Mouse (Mus musculus) hematopoietic stem cell, adult 5-6 weeks (primary cell): ENCODE results near the gene Jam3. TPM values are rescaled to one million over a fixed set of nuclear protein-coding genes. Genes with fewer than 3 reads are reported as not detected.
"Not testable (repeated sequence)": the region's sequence is repeated elsewhere in the genome, so short reads cannot be mapped to it uniquely, and the experiment has no call there.

Experiments
- ATAC-seq, 2 experiments: fragments of 125-278 bp in 1 of 2; replicated peaks in 1 of 2; 2 replicates each; pipeline ENCODE4 v1.8.0; 2016 to 2017; ENCODE audit warnings: inconsistent platforms in 2 of 2, mild to moderate bottlenecking in 2 of 2, moderate number of reproducible peaks in 2 of 2, low read depth in 1 of 2, moderate TSS enrichment in 1 of 2; ENCODE audit not compliant: low FRiP score in 2 of 2, poor library complexity in 2 of 2, severe bottlenecking in 2 of 2, insufficient read depth in 1 of 2, low TSS enrichment in 1 of 2
- total RNA-seq: library from RNA; stranded (forward); fragments of 172-1452, 232-1000 nt; gene quantifications from 2 replicates; pipeline ENCODE4 v1.2.3, GENCODE M21; 2017

Jam3 gene
- total RNA-seq, 1 experiment from 2014 or later, result 4.1 TPM

DNA sequence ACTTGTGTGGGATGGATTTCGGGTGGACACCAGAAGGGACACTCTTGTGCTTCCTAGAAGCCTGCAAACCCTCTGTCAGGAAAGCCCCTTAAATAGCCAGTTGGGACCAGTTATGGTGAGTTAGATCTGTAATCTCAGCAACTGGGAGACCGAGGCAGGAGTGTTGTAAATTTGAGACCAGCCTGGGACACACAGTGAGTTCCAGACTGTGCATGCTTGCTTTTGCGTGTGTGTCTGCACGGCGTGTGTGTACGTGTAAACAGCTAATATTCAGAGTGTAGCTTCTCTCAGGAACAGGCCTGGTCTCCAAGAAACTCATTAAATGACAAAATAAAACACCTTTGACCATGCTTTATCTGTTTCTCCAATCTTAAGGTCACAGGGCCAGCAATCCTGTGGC is 20.5 kb upstream of the Jam3 start:
- ATAC-seq, result no peak

- no peak for ATAC-seq
These were observed 20.0 kb upstream of the Jam3 start for GRCm38 (mm10) chr9:27175241-27175640.

- ATAC-seq, result no peak
These were observed 18.9 kb upstream of the Jam3 start for GRCm38 (mm10) chr9:27174079-27174478.

GRCm38 (mm10) chr9:27173646-27174045 is 18.4 kb upstream of the Jam3 start:
- ATAC-seq, result no peak

DNA sequence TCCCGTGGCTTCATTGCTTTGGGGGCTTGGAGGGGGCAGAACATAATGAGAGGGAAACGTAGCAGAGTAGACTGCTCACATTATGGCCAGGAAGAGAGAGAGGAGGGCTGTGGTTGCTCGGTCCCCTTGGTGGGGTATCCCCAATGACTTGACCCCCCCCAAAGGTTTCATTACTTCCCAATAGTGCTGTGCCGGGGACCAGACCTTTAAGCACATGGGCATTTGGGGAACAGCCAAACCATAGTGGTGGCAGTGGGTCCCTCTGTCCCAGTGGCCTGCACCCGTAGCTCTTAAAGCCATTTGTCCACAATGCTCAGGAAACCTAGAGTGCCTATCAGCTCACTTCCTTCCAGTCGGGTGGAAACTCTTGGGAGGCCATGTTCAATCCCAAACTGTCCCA is 17.6 kb upstream of the Jam3 start:
- peak; percentile 68 to 74 for ATAC-seq

GRCm38 (mm10) chr9:27170726-27171125 is 15.5 kb upstream of the Jam3 start:
- no peak for ATAC-seq

DNA sequence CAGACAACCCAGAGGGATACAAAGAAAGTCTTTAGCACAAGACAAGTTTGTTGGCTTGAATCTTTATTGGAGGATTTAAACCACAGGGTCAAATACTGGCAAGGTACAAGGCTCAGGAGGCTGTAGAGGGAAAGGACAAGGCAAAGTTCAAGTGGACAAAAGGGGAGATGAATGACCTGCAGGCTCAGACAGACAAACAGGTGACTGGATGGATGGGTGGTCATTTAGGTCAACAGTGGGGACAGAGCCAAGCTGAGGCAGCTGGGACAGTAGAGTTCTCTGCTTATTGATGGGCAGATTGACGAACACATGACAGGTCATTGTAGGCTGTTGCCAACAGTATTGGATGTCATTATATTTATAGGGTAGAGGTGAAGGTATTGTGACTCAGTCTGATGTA is 11.8 kb upstream of the Jam3 start:
- no peak for ATAC-seq

GRCm38 (mm10) chr9:27165596-27165995 is 10.4 kb upstream of the Jam3 start:
- no peak for ATAC-seq

DNA sequence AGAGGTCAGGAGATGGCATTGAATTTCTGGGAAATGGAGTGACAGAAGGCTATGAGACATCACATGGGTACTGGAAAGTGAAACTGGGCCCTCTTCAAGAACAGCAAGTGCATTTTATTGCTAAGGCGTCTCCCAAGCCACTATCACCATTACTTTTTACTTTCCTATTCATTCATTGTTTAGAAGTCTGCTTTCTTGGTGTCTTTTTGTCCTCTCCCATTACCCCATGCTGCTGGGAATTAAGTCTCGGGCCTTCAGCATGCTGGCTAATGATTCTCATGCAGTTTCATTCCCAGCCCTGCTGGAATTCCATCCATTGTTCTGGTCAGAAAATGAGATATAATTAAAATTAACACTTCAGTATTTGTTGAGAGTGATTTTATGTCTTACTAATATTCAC is 9.7 kb upstream of the Jam3 start:
- ATAC-seq, result no peak

GRCm38 (mm10) chr9:27163661-27164060 is 8.4 kb upstream of the Jam3 start:
- not testable (repeated sequence) for ATAC-seq

DNA sequence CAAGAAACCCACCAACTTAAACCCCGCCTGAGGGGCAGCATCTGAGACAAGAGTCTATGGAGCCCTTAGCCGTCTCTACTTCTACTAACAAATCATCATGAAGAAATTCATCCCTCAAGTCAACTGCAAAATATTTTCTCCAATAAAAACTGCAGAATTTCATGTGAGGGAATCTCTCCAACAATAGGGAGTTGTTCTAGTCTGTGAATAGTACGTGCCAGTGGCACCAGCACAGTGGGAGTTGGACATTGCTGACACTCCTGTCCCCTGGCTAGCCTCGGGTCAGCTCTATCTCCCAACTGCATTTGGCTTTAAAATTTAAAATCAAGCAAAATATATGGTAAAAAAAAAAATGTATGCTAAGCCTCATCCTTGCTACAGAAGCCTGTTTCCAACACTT is 1.4 kb downstream of the Jam3 start:
- no peak for ATAC-seq

DNA sequence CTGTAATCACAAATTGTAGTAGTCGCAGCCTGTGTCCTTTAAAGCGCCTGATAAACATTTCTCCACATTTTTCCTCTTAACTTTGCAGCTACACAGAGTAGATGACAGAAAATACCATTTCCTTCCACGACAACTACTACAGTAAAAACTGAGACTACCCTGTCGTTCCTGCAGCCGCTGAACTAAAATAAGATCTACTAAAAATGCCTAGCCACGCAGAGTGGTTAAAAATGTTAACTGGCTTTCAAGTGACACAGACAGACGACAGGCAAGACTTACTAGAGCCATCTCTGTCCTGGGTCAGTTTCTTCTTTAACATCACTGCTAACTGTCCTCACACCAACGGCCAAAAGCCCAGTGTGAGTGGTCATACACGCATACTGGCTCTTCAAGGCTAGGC is 5.4 kb downstream of the Jam3 start:
- no peak for ATAC-seq

DNA sequence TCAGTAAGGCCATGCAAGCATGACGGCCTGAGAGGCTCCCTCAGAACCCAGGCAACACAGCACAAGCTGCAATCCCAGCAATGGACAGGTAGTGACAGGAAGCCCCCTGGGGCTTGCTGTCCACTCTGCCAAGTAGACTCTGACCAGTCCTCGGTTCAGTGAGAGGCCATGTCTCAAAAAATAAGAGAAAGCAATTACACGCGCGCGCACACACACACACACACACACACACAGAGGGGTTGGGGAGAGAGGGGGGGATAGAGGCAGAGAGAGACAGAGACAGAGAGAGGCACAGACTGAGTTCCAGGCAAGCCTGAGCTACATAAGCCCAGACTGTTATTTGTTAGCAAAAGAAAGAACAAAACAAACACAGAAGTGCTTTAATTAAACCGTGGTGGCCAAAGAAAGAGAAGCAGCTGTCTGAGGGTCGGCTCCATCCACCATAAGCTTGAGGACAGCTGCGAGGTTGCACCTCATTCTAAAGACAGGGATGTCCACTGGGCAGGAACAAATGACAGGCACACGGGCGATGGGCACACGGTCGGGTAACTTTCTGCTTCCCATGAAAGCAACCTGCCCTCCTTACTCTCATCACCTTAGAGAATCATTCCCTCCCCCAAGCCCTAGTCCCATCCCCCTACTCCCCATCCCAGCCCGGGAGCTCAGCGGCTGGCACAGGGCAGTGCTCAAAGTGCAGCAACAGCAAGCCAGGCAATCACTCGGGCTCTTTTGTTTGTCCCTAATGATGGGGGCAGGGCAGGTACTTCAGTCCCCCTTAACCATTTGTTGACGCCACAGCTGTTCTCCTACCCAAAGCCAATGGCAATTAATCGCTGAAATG is 6.4 kb downstream of the Jam3 start:
- no peak for ATAC-seq

DNA sequence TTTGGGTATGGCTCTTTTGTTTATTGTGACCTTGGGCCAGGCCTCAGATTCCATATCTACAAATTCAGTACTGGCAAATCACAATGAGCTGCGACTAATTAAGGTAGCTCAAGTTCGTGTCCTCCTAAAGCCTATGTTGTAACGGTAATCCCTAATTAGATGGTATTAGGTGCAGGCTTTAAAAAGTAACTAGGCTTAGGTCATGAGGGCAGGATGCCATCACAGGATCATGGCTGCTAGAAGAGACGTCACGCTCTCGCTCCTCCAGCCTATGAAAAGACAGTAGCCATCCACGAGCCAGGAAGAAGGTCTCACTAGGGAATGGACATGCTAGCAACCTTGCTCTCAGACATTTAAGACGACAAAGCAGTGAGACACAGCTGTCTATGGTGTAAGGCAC is 7.3 kb downstream of the Jam3 start:
- no peak for ATAC-seq

GRCm38 (mm10) chr9:27146826-27147225 is 8.4 kb downstream of the Jam3 start:
- ATAC-seq, result no peak

- ATAC-seq, result no peak
These were observed 10.2 kb downstream of the Jam3 start for GRCm38 (mm10) chr9:27144996-27145395.

- no peak for ATAC-seq
These were observed 10.9 kb downstream of the Jam3 start for GRCm38 (mm10) chr9:27144271-27144840.

DNA sequence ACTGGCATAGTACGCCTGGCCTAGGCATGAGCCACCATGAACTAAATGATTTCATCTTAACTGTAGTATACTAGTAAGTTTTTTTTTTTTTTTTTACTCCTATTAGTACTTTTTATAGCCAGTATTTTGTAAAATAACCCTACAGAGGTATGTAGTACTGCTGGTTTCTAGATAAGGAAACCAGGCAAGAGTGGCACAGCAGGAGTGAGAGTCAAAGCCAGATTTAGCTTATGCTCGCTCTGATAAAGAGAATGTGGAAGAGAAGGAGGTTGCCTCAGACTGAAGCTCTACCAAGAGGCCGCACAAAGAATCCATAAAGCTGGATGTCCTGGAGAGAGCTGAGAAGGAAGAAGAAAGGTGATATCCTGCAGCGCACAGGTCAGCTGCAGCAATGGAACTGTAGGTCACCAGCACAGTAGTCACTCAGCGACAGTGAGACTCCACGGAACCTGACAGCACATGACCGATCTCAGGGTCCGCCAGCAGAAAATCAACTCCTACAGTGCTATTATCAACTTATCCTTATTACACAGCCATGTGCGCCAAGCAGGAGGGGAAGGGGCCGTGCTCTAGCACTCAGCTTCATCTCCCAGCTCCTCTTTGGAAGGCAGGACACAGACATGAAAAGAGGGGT is 14.7 kb downstream of the Jam3 start:
- ATAC-seq, result no peak

DNA sequence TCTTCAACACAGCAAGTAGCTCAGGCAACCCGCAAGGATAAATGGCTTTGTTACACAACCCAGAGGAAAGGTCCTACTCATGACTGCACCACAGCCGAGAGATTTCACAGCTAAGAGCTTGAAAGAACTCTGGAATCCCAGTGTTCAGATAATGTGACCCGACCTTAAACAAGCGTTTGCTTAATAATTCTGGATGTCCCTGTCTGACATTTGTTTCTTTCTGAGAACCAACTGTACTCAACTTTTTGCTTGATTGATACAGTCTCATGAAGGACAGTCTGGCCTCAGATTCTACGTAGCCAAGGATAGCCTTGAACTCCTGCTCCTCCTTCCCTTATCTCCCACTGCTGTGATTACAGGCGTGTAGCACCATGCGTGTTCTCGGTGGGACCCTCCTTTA is 18.6 kb downstream of the Jam3 start:
- no peak for ATAC-seq
